Mouse (Mus musculus) MEL (cell line): ENCODE measurements at regions not wholly inside any gene's neighbourhood (a gene's known extent, or its start where the extent isn't known, plus 50 kb on each side); places are given as distances from the start of the nearest gene placed in this dataset.

Source experiments
- DNase-seq: peaks from one replicate; pipeline ENCODE4 v3.0.0; 2011; ENCODE audit warnings: low read depth, low spot score
- H3K27ac ChIP-seq: 2 replicates; pipeline ENCODE4 v1.5.1; 2012; ENCODE audit warnings: low read depth, mild to moderate bottlenecking, control low read depth, low read length, moderate library complexity; ENCODE audit not compliant: control insufficient read depth
- H3K27me3 ChIP-seq, 2 experiments: fragments of 150-350 bp in 1 of 2; sonication (generic) in 1 of 2; 2 replicates each; pipeline ENCODE4 v1.6.1; 2012; ENCODE audit warnings: low read length in 2 of 2, mild to moderate bottlenecking in 2 of 2, improper control_type of control experiment in 1 of 2, moderate library complexity in 1 of 2; ENCODE audit not compliant: insufficient read depth in 2 of 2, control insufficient read depth in 1 of 2
- H3K36me3 ChIP-seq, 2 experiments: 2 replicates each; pipeline ENCODE4 v1.6.1; 2012 to 2014; ENCODE audit warnings: low read length in 2 of 2, improper control_type of control experiment in 1 of 2, inconsistent platforms in 1 of 2, mild to moderate bottlenecking in 1 of 2; ENCODE audit not compliant: insufficient read depth in 2 of 2, control insufficient read depth in 1 of 2
- H3K4me1 ChIP-seq, 2 experiments: fragments of 150-350 bp in 1 of 2; sonication (generic) in 1 of 2; 2 replicates each; pipeline ENCODE4 v1.6.1; 2012; ENCODE audit warnings: low read length in 2 of 2, improper control_type of control experiment in 1 of 2, mild to moderate bottlenecking in 1 of 2; ENCODE audit not compliant: insufficient read depth in 2 of 2, control insufficient read depth in 1 of 2
- H3K4me3 ChIP-seq, 2 experiments: fragments of 150-350 bp in 1 of 2; sonication (generic) in 1 of 2; 2 replicates each; pipeline ENCODE4 v1.5.1; 2012; ENCODE audit warnings: low read depth in 2 of 2, low read length in 2 of 2, mild to moderate bottlenecking in 2 of 2, moderate library complexity in 2 of 2, control low read depth in 1 of 2, improper control_type of control experiment in 1 of 2; ENCODE audit not compliant: control insufficient read depth in 1 of 2, insufficient read depth in 1 of 2
- H3K79me2 ChIP-seq: 2 replicates; pipeline ENCODE4 v1.6.1; 2012; ENCODE audit warnings: mild to moderate bottlenecking, low read length, moderate library complexity; ENCODE audit not compliant: control insufficient read depth, poor library complexity, insufficient read depth
- H3K9ac ChIP-seq: 2 replicates; pipeline ENCODE4 v1.6.1; 2012; ENCODE audit warnings: low read depth, mild to moderate bottlenecking, control low read depth, low read length, moderate library complexity; ENCODE audit not compliant: control insufficient read depth, poor library complexity, severe bottlenecking
- H3K9me3 ChIP-seq: fragments of 150-350 bp; sonication (generic); replicated peaks from 2 replicates; pipeline ENCODE4 v1.6.1; 2012; ENCODE audit warnings: mild to moderate bottlenecking, low read length, improper control_type of control experiment, moderate library complexity; ENCODE audit not compliant: insufficient read depth
- CHD1 ChIP-seq: IDR thresholded peaks from 2 replicates; pipeline ENCODE4 v1.6.1; 2012; ENCODE audit warnings: low read depth, mild to moderate bottlenecking, inconsistent platforms, low read length, improper control_type of control experiment
- CTCF ChIP-seq, 3 experiments: IDR thresholded peaks in 2 of 3; conservative IDR thresholded peaks in 1 of 3; 2 replicates each; pipeline ENCODE4 v1.5.1; 2011 to 2012; ENCODE audit warnings: low read length in 3 of 3, low read depth in 2 of 3, mild to moderate bottlenecking in 2 of 3, improper control_type of control experiment in 1 of 3, inconsistent platforms in 1 of 3, mixed read lengths in 1 of 3, moderate library complexity in 1 of 3; ENCODE audit not compliant: control insufficient read depth in 1 of 3, insufficient read depth in 1 of 3, poor library complexity in 1 of 3, severe bottlenecking in 1 of 3
- E2F4 ChIP-seq: IDR thresholded peaks from 2 replicates; pipeline ENCODE4 v1.6.1; 2011; ENCODE audit warnings: low read depth, low read length, improper control_type of control experiment, borderline replicate concordance
- EP300 ChIP-seq, 2 experiments: IDR thresholded peaks; 2 replicates each; pipeline ENCODE4 v1.6.1; 2011; ENCODE audit warnings: improper control_type of control experiment in 2 of 2, low read length in 2 of 2, low read depth in 1 of 2, mild to moderate bottlenecking in 1 of 2
- GATA1 ChIP-seq: IDR thresholded peaks from 2 replicates; pipeline ENCODE4 v1.6.1; 2011; ENCODE audit warnings: low read depth, low read length, improper control_type of control experiment
- HCFC1 ChIP-seq: IDR thresholded peaks from 2 replicates; pipeline ENCODE4 v1.6.1; 2012; ENCODE audit warnings: low read depth, mild to moderate bottlenecking, inconsistent platforms, low read length, improper control_type of control experiment, moderate library complexity
- JUND ChIP-seq: IDR thresholded peaks from 2 replicates; pipeline ENCODE4 v1.6.1; 2011; ENCODE audit warnings: low read depth, mild to moderate bottlenecking, improper control_type of control experiment, low read length
- MAFK ChIP-seq: IDR thresholded peaks from 2 replicates; pipeline ENCODE4 v1.6.1; 2011; ENCODE audit warnings: low read depth, mild to moderate bottlenecking, low read length, improper control_type of control experiment, borderline replicate concordance
- MAX ChIP-seq: IDR thresholded peaks from 2 replicates; pipeline ENCODE4 v1.6.1; 2011; ENCODE audit warnings: low read length, improper control_type of control experiment
- MYB ChIP-seq: IDR thresholded peaks from 2 replicates; pipeline ENCODE4 v1.6.1; 2011; ENCODE audit warnings: mild to moderate bottlenecking, low read depth, low read length, improper control_type of control experiment
- NELFE ChIP-seq: IDR thresholded peaks from 2 replicates; pipeline ENCODE4 v1.6.1; 2011; ENCODE audit warnings: low read depth, low read length, improper control_type of control experiment
- POLR2A ChIP-seq, 2 experiments: IDR thresholded peaks; 2 replicates each; pipeline ENCODE4 v1.6.1; 2011 to 2012; ENCODE audit warnings: low read length in 2 of 2, mild to moderate bottlenecking in 2 of 2, control low read depth in 1 of 2, improper control_type of control experiment in 1 of 2, low read depth in 1 of 2, moderate library complexity in 1 of 2; ENCODE audit not compliant: control insufficient read depth in 1 of 2, insufficient read depth in 1 of 2, poor library complexity in 1 of 2
- POLR2AphosphoS2 ChIP-seq: IDR thresholded peaks from 2 replicates; pipeline ENCODE4 v1.6.1; 2011; ENCODE audit warnings: low read length, improper control_type of control experiment
- USF1 ChIP-seq: IDR thresholded peaks from 2 replicates; pipeline ENCODE4 v1.6.1; 2014; ENCODE audit warnings: low read depth, mild to moderate bottlenecking, inconsistent platforms, low read length, improper control_type of control experiment, moderate library complexity
- ZMIZ1 ChIP-seq: IDR thresholded peaks from 2 replicates; pipeline ENCODE4 v1.6.1; 2012; ENCODE audit warnings: low read depth, mild to moderate bottlenecking, inconsistent platforms, low read length, improper control_type of control experiment, moderate library complexity

GRCm38 (mm10) chr4:87711185-87711827, 321.9 kb downstream of the Mllt3 start:
- Histone ChIP-seq H3K9me3 (no peaks in the 10 kb centered on the region), H3K9ac (no peak overlapping the region), H3K27ac (no peak overlapping the region), H3K4me3 (no peak overlapping the region), H3K4me1 (no peaks in the 10 kb centered on the region), H3K79me2 (no peaks in the 10 kb centered on the region), H3K27me3 (no peaks in the 10 kb centered on the region; a peak in 1 of 4 replicates), H3K36me3 (no peaks in the 10 kb centered on the region)
- no peak for DNase-seq
- no peak for TF ChIP-seq EP300 (IDR thresholded peaks at IDR 0.05; ENCODE audit: low read depth in 1 of 2, low read length in 2 of 2)

- no peak overlapping the region for H3K9ac ChIP-seq
- no peak for DNase-seq
- TF ChIP-seq POLR2AphosphoS2 (no peak), CTCF (IDR thresholded peaks at IDR 0.05 in 2 of 3, conservative IDR thresholded peaks at IDR 0.05 in 1 of 3; ENCODE audit: control insufficient read depth in 1 of 3, insufficient read depth in 1 of 3, low read depth in 2 of 3, low read length in 3 of 3, poor library complexity in 1 of 3, severe bottlenecking in 1 of 3) (no peak), ZMIZ1 (no peak), JUND (no peak), NELFE (no peak)
- H3K4me1 ChIP-seq, result no peaks in the 10 kb centered on the region
- no peaks in the 10 kb centered on the region for H3K9me3 ChIP-seq
- no peaks in the 10 kb centered on the region; a peak in 1 of 4 replicates for H3K27me3 ChIP-seq
- H3K27ac ChIP-seq, result no peak overlapping the region
- no peaks in the 10 kb centered on the region for H3K36me3 ChIP-seq
- no peak overlapping the region for H3K4me3 ChIP-seq
- H3K79me2 ChIP-seq, result no peaks in the 10 kb centered on the region
Observed at GRCm38 (mm10) chr4:87708981-87709645, 324.1 kb downstream of the Mllt3 start.

- Histone ChIP-seq H3K27ac (no peak overlapping the region), H3K36me3 (no peaks in the 10 kb centered on the region), H3K4me3 (no peak overlapping the region), H3K79me2 (no peaks in the 10 kb centered on the region), H3K27me3 (no peaks in the 10 kb centered on the region), H3K4me1 (no peaks in the 10 kb centered on the region), H3K9me3 (no peaks in the 10 kb centered on the region), H3K9ac (no peak overlapping the region)
- no peak for TF ChIP-seq POLR2A (IDR thresholded peaks at IDR 0.05; ENCODE audit: control insufficient read depth in 1 of 2, insufficient read depth in 1 of 2, low read depth in 1 of 2, low read length in 2 of 2, poor library complexity in 1 of 2)
- no peak for TF ChIP-seq ZMIZ1
- TF ChIP-seq MAFK, result no peak
- no peak for TF ChIP-seq MAX
- TF ChIP-seq JUND, result no peak
- TF ChIP-seq E2F4, result no peak
- no peak for TF ChIP-seq GATA1
- no peak for TF ChIP-seq HCFC1
- TF ChIP-seq CHD1, result no peak
- no peak for TF ChIP-seq MYB
- no peak for TF ChIP-seq CTCF (IDR thresholded peaks at IDR 0.05 in 2 of 3, conservative IDR thresholded peaks at IDR 0.05 in 1 of 3; ENCODE audit: control insufficient read depth in 1 of 3, insufficient read depth in 1 of 3, low read depth in 2 of 3, low read length in 3 of 3, poor library complexity in 1 of 3, severe bottlenecking in 1 of 3)
- TF ChIP-seq USF1, result no peak
- no peak for DNase-seq
Observed at GRCm38 (mm10) chr4:87707386-87707785, 325.8 kb downstream of the Mllt3 start.
